Mouse (Mus musculus) heart, adult 2 months (tissue): ENCODE results near the gene Otos. TPM values are rescaled to one million over a fixed set of nuclear protein-coding genes. Genes with fewer than 3 reads are reported as not detected.

Source experiments
- DNase-seq, 2 experiments: peaks; one replicate each; pipeline ENCODE4 v3.0.0; 2021
- H3K27ac ChIP-seq: fragments of 200-600 bp; 2 replicates; pipeline ENCODE4 v1.8.1; 2022
- H3K27me3 ChIP-seq: fragments of 200-500 bp; 2 replicates; pipeline ENCODE4 v1.6.1; 2012; ENCODE audit warnings: mild to moderate bottlenecking, low read length, inconsistent platforms, mixed read lengths; ENCODE audit not compliant: control insufficient read depth, insufficient read depth
- H3K36me3 ChIP-seq: fragments of 200-500 bp; 2 replicates; pipeline ENCODE4 v1.6.1; 2012; ENCODE audit warnings: low read length, inconsistent platforms; ENCODE audit not compliant: control insufficient read depth, insufficient read depth
- H3K4me1 ChIP-seq: fragments of 200-500 bp; 2 replicates; pipeline ENCODE4 v1.6.1; 2011; ENCODE audit warnings: low read length; ENCODE audit not compliant: control insufficient read depth, insufficient read depth
- H3K4me3 ChIP-seq: fragments of 200-600 bp; 2 replicates; pipeline ENCODE4 v1.8.1; 2022
- H3K79me2 ChIP-seq: fragments of 200-500 bp; replicated peaks from 2 replicates; pipeline ENCODE4 v1.6.1; 2012; ENCODE audit warnings: mild to moderate bottlenecking, inconsistent platforms, low read length, moderate library complexity, mixed read lengths; ENCODE audit not compliant: control insufficient read depth, insufficient read depth
- H3K9ac ChIP-seq: fragments of 200-500 bp; 2 replicates; pipeline ENCODE4 v1.6.1; 2012; ENCODE audit warnings: low read depth, mild to moderate bottlenecking, control low read depth, inconsistent platforms, low read length, mixed read lengths
- CTCF ChIP-seq: fragments of 200-600 bp; IDR thresholded peaks from 2 replicates; pipeline ENCODE4 v1.8.1; 2022; ENCODE audit warnings: antibody characterized with exemption, mild to moderate bottlenecking, moderate library complexity
- EP300 ChIP-seq: fragments of 200-500 bp; IDR thresholded peaks from 2 replicates; pipeline ENCODE4 v1.6.1; 2011; ENCODE audit warnings: low read depth, low read length, control low read depth; ENCODE audit not compliant: insufficient read depth
- POLR2A ChIP-seq: fragments of 200-500 bp; IDR thresholded peaks from 2 replicates; pipeline ENCODE4 v1.6.1; 2011; ENCODE audit warnings: mild to moderate bottlenecking, low read depth, low read length, control low read depth; ENCODE audit not compliant: insufficient read depth
- WGBS: fragments of 180-500 bp; shearing (Covaris S2); methylation state at CpG from one replicate; pipeline ENCODE4 v1.1.7; 2018; 5-methylcytosine and 5-hydroxymethylcytosine counted together
- intact Hi-C: fragments of 180-260 bp; cut with DNase I; formaldehyde crosslinking; loops from one replicate; pipeline ENCODE4 v1.15.1; 2025
- polyA plus RNA-seq: library from polyadenylated mRNA; depleted of rRNA; stranded (reverse); fragments of >200 nt; gene quantifications from 2 replicates; pipeline ENCODE4 v1.2.3, GENCODE M21; 2012
- total RNA-seq, 2 experiments: library from RNA; stranded (reverse); gene quantifications; 2 replicates each; pipeline ENCODE4 v1.2.3; 2021

The Otos gene
- total and polyA plus RNA-seq, 3 experiments, result not detected

DNA sequence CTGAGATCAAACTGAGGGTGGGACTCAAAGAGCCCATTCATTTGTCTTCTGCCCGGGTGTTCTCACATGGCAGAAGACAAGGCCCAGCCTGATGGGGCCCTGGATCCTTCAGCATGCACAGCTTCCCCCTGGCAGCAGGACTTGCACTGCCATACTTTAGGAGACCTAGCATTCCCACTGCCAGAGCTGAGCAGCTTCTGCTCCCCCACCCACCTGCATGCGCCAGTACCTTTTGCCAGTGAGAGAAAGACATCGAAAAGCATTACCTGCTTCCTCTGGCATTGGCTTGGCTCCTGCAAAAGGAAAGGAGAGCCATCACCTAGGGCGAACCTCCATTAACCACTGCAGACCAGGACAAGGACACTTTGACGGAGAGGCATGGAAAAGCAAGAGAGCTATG, 3.7 kb downstream of the Otos start:
- TF ChIP-seq POLR2A (no peak), EP300 (no peak), CTCF (no peak)
- intact Hi-C loops, result no loop called here

DNA sequence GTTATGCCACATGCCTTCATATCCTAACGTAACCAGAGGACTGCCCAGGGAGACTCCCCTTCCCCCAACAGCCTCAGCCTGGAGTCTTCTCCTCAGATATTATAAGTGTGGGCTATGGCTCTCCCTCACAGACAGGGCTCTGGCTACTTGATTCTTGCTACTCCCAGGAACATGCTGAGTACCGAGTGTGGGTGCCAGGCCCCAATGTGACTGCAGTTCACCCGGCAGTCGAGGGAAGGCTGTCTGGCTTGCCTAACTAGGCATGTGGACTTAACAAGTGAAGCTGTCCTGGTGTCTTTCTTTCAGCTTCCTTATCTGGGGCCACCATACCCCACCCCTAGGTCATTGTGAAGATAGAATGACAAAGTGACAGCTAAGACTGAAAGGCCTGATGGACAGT, 5.0 kb downstream of the Otos start:
- Histone ChIP-seq H3K79me2 (no peaks in the 10 kb centered on the region), H3K36me3 (no peaks in the 10 kb centered on the region), H3K27ac (no peak overlapping the region), H3K4me3 (no peak overlapping the region), H3K9ac (no peak overlapping the region), H3K4me1 (peaks cover 10% of the 10 kb centered on the region), H3K27me3 (no peaks in the 10 kb centered on the region)
- DNase-seq, result peak in 1 of 2 experiments; percentile 9
- intact Hi-C loops, result no loop called here
- 73% methylated on average over 4 of the region's 4 CpGs for WGBS
- TF ChIP-seq EP300 (no peak), POLR2A (no peak), CTCF (no peak)

More for the DNA sequence above, 3.7 kb downstream of the Otos start:
- 77% methylated on average over 5 of the region's 5 CpGs for WGBS
- Histone ChIP-seq H3K79me2 (no peaks in the 10 kb centered on the region), H3K9ac (no peak overlapping the region), H3K27ac (no peak overlapping the region), H3K27me3 (no peaks in the 10 kb centered on the region), H3K36me3 (no peaks in the 10 kb centered on the region), H3K4me3 (no peak overlapping the region), H3K4me1 (peaks cover 10% of the 10 kb centered on the region)
- DNase-seq, result peak in 1 of 2 experiments; percentile 9

DNA sequence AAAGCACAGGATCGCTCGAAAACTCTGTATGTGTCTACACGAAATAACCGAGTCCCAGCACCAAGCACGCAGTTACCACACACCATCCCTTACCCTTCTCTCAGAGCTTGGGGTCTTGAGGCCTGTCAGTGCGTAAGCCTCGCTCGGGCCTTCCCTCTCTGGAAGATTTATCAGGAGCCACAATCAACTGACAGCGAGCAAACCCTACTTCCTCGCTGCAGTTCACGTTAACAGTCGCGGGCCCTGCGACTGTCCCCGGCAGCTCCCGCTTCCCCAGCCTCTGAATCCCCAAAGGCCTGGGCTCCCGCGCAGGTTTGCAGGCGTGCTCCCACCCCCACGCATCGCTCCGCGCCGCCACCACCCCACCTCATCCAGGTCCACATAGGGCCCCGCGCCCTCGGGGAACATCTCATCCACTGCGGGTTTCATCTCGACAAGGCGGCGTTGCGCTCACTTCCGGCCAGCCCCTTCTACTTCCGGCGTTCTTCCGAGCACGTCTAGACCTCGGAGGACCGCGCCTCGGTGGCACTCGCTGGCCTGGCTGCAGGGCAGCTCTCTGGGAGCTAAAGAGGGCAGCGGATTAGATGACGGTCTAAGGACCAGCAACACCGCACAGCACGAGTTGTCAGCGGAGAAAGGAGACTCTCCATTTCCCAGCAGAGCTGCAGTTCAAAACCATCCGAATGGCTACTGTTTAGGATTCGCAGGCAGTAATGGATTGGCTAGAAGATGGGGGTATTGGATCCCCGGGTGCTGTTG, 6.9 kb downstream of the Otos start, which contains the start of gene Cops9:
TSS of gene Cops9 (minus strand) at position 472 of the 759 bp plus-strand sequence.
- no peaks in the 10 kb centered on the region for H3K79me2 ChIP-seq
- H3K4me1 ChIP-seq, result peaks cover 8% of the 10 kb centered on the region
- 2% methylated on average over 50 of the region's 50 CpGs for WGBS
- H3K4me3 ChIP-seq, result peak within 1 kb of the TSS; percentile 79
- intact Hi-C loops, result no loop called here
- H3K27ac ChIP-seq, result peak within 1 kb of the TSS; percentile 83
- H3K27me3 ChIP-seq, result no peaks in the 10 kb centered on the region
- H3K9ac ChIP-seq, result peak within 1 kb of the TSS; percentile 91
- H3K36me3 ChIP-seq, result no peaks in the 10 kb centered on the region
- peak; percentile 91 to 93 for DNase-seq
- TF ChIP-seq POLR2A (peak; percentile 74), EP300 (no peak), CTCF (no peak)

DNA sequence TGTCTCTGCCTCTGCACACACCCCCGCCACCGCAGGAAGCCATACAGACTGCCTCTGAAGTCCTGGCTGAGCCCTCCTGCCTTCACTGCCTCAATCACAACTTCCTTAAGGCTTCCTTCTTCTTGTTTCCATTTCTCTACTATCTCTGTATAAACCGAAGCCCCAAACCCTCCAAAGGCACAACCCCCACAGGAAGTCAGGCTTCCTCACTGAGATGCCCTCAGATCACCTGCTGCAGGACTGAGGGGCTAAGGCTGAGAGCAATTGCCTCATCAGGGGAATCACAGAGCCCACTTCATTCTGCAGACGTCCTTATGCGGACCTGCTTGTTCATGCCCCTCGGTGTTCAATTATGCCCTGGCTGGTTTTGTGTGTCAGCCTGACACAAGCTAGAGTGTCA, 8.2 kb downstream of the Otos start:
- no peak overlapping the region for H3K27ac ChIP-seq
- 64% methylated on average over 6 of the region's 6 CpGs for WGBS
- no peaks in the 10 kb centered on the region for H3K27me3 ChIP-seq
- no peak for TF ChIP-seq POLR2A
- no peak for TF ChIP-seq CTCF
- no peak for TF ChIP-seq EP300
- H3K4me1 ChIP-seq, result peaks cover 8% of the 10 kb centered on the region
- DNase-seq, result peak in 1 of 2 experiments; percentile 13
- no peaks in the 10 kb centered on the region for H3K36me3 ChIP-seq
- intact Hi-C loops, result no loop called here
- no peak overlapping the region for H3K4me3 ChIP-seq
- no peaks in the 10 kb centered on the region for H3K79me2 ChIP-seq
- no peak overlapping the region for H3K9ac ChIP-seq

DNA sequence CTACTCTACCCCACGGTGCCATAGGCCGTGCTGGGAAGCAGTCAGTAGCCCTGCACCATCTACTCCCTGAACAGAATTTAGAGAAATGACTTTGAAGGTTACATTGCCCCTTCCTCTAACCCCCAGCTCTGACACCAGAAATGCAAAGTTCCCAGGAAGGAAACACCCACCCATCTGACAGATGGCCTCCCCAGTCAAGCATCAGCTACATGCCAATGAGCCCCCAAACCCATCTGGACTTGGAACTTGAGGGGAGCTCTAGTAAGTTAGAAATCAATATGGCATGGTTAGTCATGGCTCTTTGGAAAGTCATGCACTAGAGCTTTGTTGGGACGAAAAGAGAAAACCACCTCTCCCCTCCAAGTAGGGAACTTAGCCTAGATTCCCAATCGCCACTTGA, 9.9 kb downstream of the Otos start:
- Histone ChIP-seq H3K4me1 (peaks cover 8% of the 10 kb centered on the region), H3K9ac (no peak overlapping the region), H3K36me3 (no peaks in the 10 kb centered on the region), H3K27ac (no peak overlapping the region), H3K4me3 (no peak overlapping the region), H3K27me3 (no peaks in the 10 kb centered on the region), H3K79me2 (no peaks in the 10 kb centered on the region)
- intact Hi-C loops, result loop anchor here (2.0 kb wide), 1 partner anchor 166 kb away; the partner anchor contains the start of gene Ndufa10
- 92% methylated on average over 4 of the region's 4 CpGs for whole genome bisulfite sequencing
- TF ChIP-seq CTCF (no peak), POLR2A (no peak), EP300 (no peak)
- no peak for DNase-seq

DNA sequence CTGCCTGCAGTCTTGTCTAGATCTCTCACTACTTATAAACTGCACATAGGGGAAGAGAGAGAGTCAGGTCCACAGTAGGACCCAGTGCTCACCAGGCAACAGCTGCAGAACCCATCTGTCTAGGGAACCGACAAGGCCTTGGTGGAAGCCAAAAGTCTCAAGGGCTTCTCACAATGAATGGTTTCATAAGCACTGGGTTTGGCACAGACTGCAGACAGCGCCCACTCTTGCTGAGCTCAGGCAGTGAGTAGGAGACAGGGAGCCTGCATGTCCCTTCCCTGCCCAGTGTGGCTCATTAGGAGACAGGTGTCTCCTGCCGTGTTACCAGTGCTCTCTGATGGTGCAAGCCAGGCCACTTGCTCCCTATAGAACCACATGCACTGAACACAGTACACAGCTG, 10.5 kb downstream of the Otos start:
- Histone ChIP-seq H3K79me2 (no peaks in the 10 kb centered on the region), H3K36me3 (no peaks in the 10 kb centered on the region), H3K27me3 (no peaks in the 10 kb centered on the region), H3K27ac (no peak overlapping the region), H3K4me3 (no peak overlapping the region), H3K9ac (no peak overlapping the region), H3K4me1 (peaks cover 8% of the 10 kb centered on the region)
- no peak for TF ChIP-seq CTCF
- no peak for TF ChIP-seq EP300
- TF ChIP-seq POLR2A, result no peak
- intact Hi-C loops, result loop anchor here (2.0 kb wide), 1 partner anchor 165 kb away; the partner anchor contains the start of gene Ndufa10
- peak in 1 of 2 experiments; percentile 13 for DNase-seq
- 71% methylated on average over 3 of the region's 3 CpGs for WGBS
